Comparison of ENCODE assay signal across 8 mouse cellular contexts in the genomic region with DNA sequence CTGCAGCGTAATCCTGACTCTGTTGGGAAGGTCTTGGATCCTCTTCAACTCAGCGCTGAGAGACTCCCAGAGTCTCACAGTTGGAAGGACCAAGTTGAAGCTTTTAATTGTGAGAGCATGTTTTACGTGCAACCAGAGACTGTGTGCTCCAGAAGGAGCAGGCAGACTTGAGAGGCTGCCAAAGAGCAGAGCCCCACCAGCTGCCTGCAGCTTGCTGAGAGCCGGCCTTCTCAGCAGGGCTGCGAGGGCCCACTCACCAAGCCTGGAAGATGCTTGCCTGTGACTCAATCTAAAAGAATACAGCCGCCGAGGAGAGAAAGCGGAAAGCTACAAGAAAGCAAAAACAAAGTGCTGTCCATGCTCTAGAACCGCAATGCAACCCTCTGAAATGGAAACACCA. TPM values are rescaled to one million over a fixed set of nuclear protein-coding genes. Genes with fewer than 3 reads are reported as not detected.
A peak's percentile ranks its signal among the peaks of the same experiment; 100 is the strongest.
DNase-seq lines count a peak whose midpoint lies in the region; ATAC-seq and TF ChIP-seq lines count a peak whose summit lies in the region.

No protein-coding gene starts in this region.

- TF ChIP-seq EP300 in stomach, postnatal 0 days (optimal IDR thresholded peaks at IDR 0.05) = peak; percentile 52

- H3K9ac ChIP-seq in hindbrain, embryonic 14.5 days = no peak overlapping the region
- no peak overlapping the region for H3K9ac ChIP-seq in stomach, postnatal 0 days (ENCODE audit: low read length)

- TF ChIP-seq POLR2A in lung, adult 2 months (IDR thresholded peaks at IDR 0.05; ENCODE audit: borderline replicate concordance, extremely low read depth, low read depth, low read length) = no peak

- no peaks in the 10 kb centered on the region for H3K9me3 ChIP-seq in hindbrain, embryonic 14.5 days (ENCODE audit: control insufficient read depth, low read length)
- no peaks in the 10 kb centered on the region for H3K9me3 ChIP-seq in stomach, postnatal 0 days (ENCODE audit: control insufficient read depth, low read length)

- no peak overlapping the region for H3K4me2 ChIP-seq in hindbrain, embryonic 14.5 days (replicated peaks)
- H3K4me2 ChIP-seq in stomach, postnatal 0 days (replicated peaks; ENCODE audit: low read depth) = no peak overlapping the region

- H3K4me1 ChIP-seq in lung, adult 2 months (ENCODE audit: control insufficient read depth, insufficient read depth, low read length) = peaks cover 2% of the 10 kb centered on the region; the same call in 1 of the 2 replicates
- H3K4me1 ChIP-seq in hindbrain, embryonic 14.5 days (replicated peaks; ENCODE audit: control insufficient read depth, insufficient read depth, low read length) = no peaks in the 10 kb centered on the region; the same call in 1 of the 2 replicates
- H3K4me1 ChIP-seq in stomach, postnatal 0 days (replicated peaks; ENCODE audit: control insufficient read depth, insufficient read depth) = no peaks in the 10 kb centered on the region

- 36% methylated on average over 9 of the region's 9 CpGs for WGBS in lung, adult 2 months
- WGBS in hindbrain, embryonic 14.5 days = 59% methylated on average over 9 of the region's 9 CpGs
- WGBS in stomach, postnatal 0 days = 28% methylated on average over 9 of the region's 9 CpGs

- H3K27me3 ChIP-seq in hindbrain, embryonic 14.5 days (ENCODE audit: control insufficient read depth, insufficient read depth, low read length) = no peaks in the 10 kb centered on the region
- no peaks in the 10 kb centered on the region for H3K27me3 ChIP-seq in stomach, postnatal 0 days (ENCODE audit: control insufficient read depth, insufficient read depth, low read length)

- 0 out of 2 replicates have a peak, but pooled peaks have one; percentile 37 for ATAC-seq in hindbrain, embryonic 14.5 days (ENCODE audit: low FRiP score)
- peak; percentile 89 for ATAC-seq in stomach, postnatal 0 days (ENCODE audit: low FRiP score, low TSS enrichment)
- ATAC-seq in monocyte, adult 5-6 weeks (replicated peaks; ENCODE audit: insufficient number of reproducible peaks, low FRiP score, low TSS enrichment, poor library complexity, severe bottlenecking) = no peak

- no peak for TF ChIP-seq CTCF in lung, adult 2 months (IDR thresholded peaks at IDR 0.05; ENCODE audit: insufficient read depth, low read length)
- no peak for TF ChIP-seq CTCF in stomach, postnatal 0 days (IDR thresholded peaks at IDR 0.05; ENCODE audit: low read depth)

- H3K36me3 ChIP-seq in hindbrain, embryonic 14.5 days (replicated peaks; ENCODE audit: control insufficient read depth, insufficient read depth) = no peaks in the 10 kb centered on the region
- no peaks in the 10 kb centered on the region for H3K36me3 ChIP-seq in stomach, postnatal 0 days (ENCODE audit: control insufficient read depth, insufficient read depth, low read length)

- H3K27ac ChIP-seq in hindbrain, embryonic 14.5 days = no peak overlapping the region
- H3K27ac ChIP-seq in stomach, postnatal 0 days (replicated peaks) = peak overlapping the region; percentile 84

- peak; percentile 65 to 75 for DNase-seq in lung, adult 18-20 months
- DNase-seq in lung, adult 2 months = no peak
- peak; percentile 46 to 51 for DNase-seq in frontal cortex, postnatal 25 days (ENCODE audit: low spot score in 2 of 2)
- peak; percentile 42 for DNase-seq in hindbrain, embryonic 14.5 days (ENCODE audit: low spot score)
- peak; percentile 22 to 52 for DNase-seq in layer of hippocampus, postnatal 10 days (ENCODE audit: low spot score in 2 of 2)
- DNase-seq in lung, postnatal 25 days (ENCODE audit: low spot score) = peak; percentile 69
- DNase-seq in stomach, postnatal 0 days (ENCODE audit: low spot score) = peak; percentile 63

- H3K4me3 ChIP-seq in lung, adult 2 months (replicated peaks; ENCODE audit: extremely low read depth, low read depth, low read length) = no peak overlapping the region
- H3K4me3 ChIP-seq in hindbrain, embryonic 14.5 days (replicated peaks; ENCODE audit: low read length) = no peak overlapping the region
- no peak overlapping the region for H3K4me3 ChIP-seq in stomach, postnatal 0 days (ENCODE audit: low read depth, low read length)

RNA-seq across cellular contexts. Expression of gene Lama4, which starts 57.0 kb away (rescaled TPM):
- 37.7 and 48.2 TPM in 2 replicates for polyA plus RNA-seq in lung, adult 2 months (2012; rRNA removed)
- polyA plus RNA-seq in hindbrain, embryonic 14.5 days (2014; fragmentation: Nextera tagmentation; extraction: Ambion mirVana) = 20.6 and 21.6 TPM in 2 replicates
- 10 to 100 TPM; 19.3 to 26.1 TPM for total RNA-seq in layer of hippocampus, postnatal 10 days (2021)
- polyA plus RNA-seq in stomach, postnatal 0 days (2015; fragmentation: Nextera tagmentation; extraction: Ambion mirVana) = 27.6 and 28.9 TPM in 2 replicates
- total RNA-seq in monocyte, adult 5-6 weeks (2017) = not detected in 3 replicates
